Mouse (Mus musculus): Measurements from ENCODE around the gene Cntnap1. TPM values are rescaled to one million over a fixed set of nuclear protein-coding genes. Genes with fewer than 3 reads are reported as not detected.

Cntnap1 gene
- polyA plus RNA-seq, 1 experiment, result 0.01 TPM

- TF ChIP-seq GATA1 (IDR thresholded peaks at IDR 0.05; ENCODE audit: low read length), result no peak
These were observed 5.4 kb upstream of the Cntnap1 start for GRCm38 (mm10) chr11:101164677-101165580.

DNA sequence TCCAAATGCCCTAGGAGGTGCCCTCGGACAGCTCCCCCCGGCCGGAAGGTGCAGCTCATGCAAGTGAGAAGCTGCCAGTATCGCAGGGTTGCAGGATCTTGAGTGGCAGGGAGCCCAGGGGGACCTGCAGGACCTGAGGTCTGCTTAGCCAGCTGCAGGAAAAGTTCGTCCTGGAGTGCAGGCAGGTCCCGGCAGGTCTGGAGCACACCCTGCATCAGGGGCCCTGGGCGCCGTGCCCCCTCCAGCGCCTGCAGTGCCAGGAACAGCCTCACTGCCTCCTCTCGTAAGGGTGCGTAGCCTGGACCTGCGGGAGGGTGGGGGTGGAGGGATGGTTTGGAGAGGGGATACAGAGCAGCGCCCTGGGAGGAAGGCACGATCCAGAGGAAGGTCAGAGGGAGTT is 4.0 kb upstream of the Cntnap1 start:
- TF ChIP-seq GATA1 (IDR thresholded peaks at IDR 0.05; ENCODE audit: low read length), result no peak

GRCm38 (mm10) chr11:101167211-101167962 is 2.9 kb upstream of the Cntnap1 start:
- TF ChIP-seq GATA1 (IDR thresholded peaks at IDR 0.05; ENCODE audit: low read length), result no peak

DNA sequence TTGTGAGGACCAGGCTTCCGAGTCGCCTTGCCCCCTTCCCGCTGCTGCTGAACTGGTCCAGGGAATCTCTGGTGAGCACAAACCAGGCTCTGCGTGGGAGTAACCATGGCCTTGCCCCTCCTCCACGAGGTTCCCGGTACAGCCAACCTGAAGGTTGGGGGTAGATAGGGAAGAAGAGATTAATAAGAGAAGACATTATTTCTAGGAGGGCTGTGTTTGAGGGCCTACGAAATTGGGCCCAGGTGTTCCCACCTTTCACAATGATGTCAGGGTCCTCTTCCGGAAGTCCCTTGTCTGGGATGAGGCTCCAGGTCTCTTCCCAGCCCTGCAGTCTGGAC is 2.4 kb upstream of the Cntnap1 start:
- TF ChIP-seq GATA1 (IDR thresholded peaks at IDR 0.05; ENCODE audit: low read length), result no peak

- TF ChIP-seq GATA1 (IDR thresholded peaks at IDR 0.05; ENCODE audit: low read length), result no peak
These were observed 1.9 kb upstream of the Cntnap1 start for GRCm38 (mm10) chr11:101168301-101168980.

DNA sequence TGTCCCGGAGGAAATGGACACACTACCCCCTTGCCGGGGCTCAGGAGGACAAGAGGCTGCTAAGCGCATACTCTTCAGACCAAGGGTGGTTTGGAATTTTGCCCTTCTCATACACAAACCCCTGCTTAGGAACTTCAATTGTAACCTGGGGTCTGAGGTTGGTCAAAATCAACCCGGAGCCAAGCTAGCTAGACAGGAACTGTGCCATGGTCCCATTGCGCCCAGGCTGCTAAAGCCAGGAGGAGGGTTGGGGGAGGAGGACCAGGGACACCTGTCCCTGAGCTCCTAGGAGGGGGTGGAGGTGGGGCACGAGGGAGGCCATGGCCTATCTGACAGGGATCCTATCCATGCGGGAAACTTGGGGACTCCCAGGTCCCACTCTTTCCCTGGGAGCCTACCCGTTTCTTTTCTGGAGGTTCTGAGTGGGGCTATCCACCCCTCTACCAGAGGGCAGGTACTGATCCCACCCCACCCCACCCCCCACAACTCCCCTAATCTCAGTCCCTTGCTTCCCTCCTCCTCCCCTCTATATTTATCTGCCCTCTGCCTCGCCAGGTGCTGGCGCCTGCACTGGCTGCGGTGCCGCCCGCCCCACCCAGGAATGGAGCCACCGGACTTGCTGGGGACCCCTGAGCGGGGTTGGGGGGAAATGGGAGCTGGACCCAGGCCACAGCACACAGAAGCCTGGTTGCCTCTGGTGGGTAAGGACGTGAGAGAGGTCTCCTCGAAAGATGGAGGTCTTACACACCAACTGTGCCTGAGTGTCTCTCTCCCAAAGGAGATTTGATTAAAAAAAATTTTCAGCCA is 819 bp upstream of the Cntnap1 start:
- no peak for TF ChIP-seq GATA1 (IDR thresholded peaks at IDR 0.05; ENCODE audit: low read length)

DNA sequence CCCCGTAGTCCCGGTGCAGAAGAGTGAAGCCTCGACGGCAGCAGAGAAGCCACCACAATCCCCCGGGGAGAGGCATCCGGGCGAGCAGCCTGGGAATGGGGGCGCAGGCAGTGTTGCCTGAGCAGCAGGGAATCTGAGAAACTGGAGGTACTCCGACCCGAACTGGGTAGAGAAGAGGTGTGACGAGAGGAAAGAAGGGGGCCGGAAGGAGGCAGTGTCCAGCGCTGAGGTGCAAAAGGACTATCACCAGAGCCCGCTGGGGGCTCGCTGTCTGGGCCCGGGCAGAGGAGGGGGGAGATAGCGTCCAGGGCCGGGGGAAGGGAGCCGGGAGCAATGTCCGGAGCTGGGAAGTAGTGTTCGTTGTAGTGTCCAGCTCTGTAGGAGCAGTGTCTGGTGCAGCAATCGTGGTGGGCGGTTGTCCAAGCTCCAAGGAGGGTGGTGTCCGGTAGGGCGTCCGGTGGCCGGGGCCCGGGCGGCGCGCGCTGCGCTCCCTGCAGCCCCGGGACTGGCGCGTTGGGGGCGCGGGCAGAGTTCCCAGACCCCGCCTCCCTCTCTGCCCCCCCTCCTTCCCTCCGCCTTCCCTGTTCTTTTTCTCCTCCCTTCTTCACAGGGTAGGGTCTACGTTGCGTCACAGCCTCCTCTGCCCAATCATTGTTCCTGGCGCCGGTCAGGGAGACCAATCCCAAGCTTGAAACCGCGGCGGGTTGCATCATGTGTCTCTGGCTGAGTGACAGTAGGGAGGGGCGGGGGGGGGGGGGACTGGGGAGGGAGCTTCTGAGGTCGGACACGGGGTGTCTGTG is 688 bp downstream of the Cntnap1 start, which contains the start of gene Plekhh3:
TSS of gene Plekhh3 (minus strand) at position 541 of the 800 bp plus-strand sequence.
- no peak for TF ChIP-seq GATA1 (IDR thresholded peaks at IDR 0.05; ENCODE audit: low read length)

- no peak for TF ChIP-seq GATA1 (IDR thresholded peaks at IDR 0.05; ENCODE audit: low read length)
These were observed 1.6 kb downstream of the Cntnap1 start for GRCm38 (mm10) chr11:101171721-101172433.

GRCm38 (mm10) chr11:101172434-101172815 is 2.1 kb downstream of the Cntnap1 start:
- no peak for TF ChIP-seq GATA1 (IDR thresholded peaks at IDR 0.05; ENCODE audit: low read length)

DNA sequence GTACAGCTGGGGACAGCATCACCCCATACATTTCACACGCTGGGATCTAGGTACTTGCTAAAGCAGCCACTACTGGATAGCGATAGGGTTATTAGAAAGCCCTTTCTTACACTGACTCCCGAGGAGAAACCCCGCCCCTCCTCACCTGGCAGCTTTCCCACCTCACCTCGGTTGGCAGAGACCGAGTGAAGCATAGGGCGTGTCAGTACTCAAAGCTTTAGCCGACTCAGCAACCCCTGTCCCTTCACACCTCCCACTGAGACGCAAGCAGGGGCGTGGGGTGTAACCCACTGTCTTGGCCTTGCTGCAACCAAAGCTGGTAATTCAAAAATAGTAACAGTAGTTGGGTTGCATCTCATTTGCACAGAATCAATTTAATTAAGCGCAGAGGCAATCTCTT is 2.8 kb downstream of the Cntnap1 start:
- TF ChIP-seq GATA1 (IDR thresholded peaks at IDR 0.05; ENCODE audit: low read length), result no peak

DNA sequence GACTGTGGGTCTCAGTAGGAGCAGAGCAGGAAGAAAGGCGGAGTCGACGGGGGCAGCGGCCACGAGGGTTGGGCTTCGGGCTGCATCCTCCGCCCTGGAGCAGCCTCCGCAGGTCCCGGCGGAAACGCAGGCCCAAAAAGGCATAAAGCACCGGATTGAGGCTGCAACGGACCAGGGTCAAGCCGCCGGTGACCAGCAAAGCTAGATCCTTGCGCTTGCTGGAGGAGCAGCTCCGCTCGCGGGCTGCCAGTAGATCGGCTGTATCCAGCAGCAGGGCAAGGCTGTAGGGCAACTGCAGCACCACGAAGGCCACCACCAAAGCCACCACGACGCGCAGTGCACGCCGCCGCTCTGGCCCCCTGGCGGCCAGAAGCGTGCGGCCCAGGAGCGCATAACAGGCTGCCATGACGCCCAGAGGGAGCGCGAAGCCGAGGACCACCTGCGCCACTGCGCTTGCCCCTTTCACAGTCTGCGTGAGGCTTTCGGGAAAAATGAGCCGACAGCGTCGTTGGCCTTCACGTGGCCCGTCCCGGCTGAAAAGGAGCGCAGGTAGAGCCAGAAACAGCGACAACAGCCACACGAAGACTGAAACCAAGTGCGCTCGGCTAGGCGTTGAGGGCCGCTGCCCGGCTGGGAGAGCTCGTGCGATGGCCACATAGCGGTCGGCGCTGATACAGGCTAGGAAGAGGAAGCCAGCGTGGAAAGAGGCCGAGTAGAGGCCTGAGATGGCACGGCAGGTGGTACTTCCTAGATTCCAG is 3.5 kb downstream of the Cntnap1 start:
- no peak for TF ChIP-seq GATA1 (IDR thresholded peaks at IDR 0.05; ENCODE audit: low read length)

- no peak for TF ChIP-seq GATA1 (IDR thresholded peaks at IDR 0.05; ENCODE audit: low read length)
These were observed 4.0 kb downstream of the Cntnap1 start for GRCm38 (mm10) chr11:101174389-101174745.

Data from G1E-ER4 (cell line).